Comparison of ENCODE assay signal across 17 mouse cellular contexts in genomic region chr2:163703599-163704260, GRCm38 (mm10). TPM values are rescaled to one million over a fixed set of nuclear protein-coding genes. Genes with fewer than 3 reads are reported as not detected.
DNase-seq lines count a peak whose midpoint lies in the region; TF ChIP-seq lines count a peak whose summit lies in the region.
"Had no signal": no experiment of that assay in that cellular context is flagged by ENCODE, and none has a peak within 500 bp of the region (broad histone marks: within the 10 kb centered on the region; RNA-seq: fewer than 3 reads in every experiment).

No protein-coding gene starts in this region.

- H3K27ac ChIP-seq in heart, adult 2 months, result peak overlapping the region; percentile 67
- H3K27ac ChIP-seq in layer of hippocampus, adult 2 months, result peak overlapping the region; percentile 80
- H3K27ac ChIP-seq: kidney, postnatal 0 days; neural tube, embryonic 12.5 days had no signal

- TF ChIP-seq POLR2A in heart, adult 2 months (IDR thresholded peaks at IDR 0.05; ENCODE audit: insufficient read depth, low read depth, low read length), result no peak

- 50% methylated on average over 5 of the region's 5 CpGs for WGBS in heart, adult 2 months

- no peak overlapping the region for H3K4me3 ChIP-seq in heart, adult 2 months
- H3K4me3 ChIP-seq in layer of hippocampus, adult 2 months, result no peak overlapping the region
- H3K4me3 ChIP-seq: erythroblast, embryonic 14.5 days; neural tube, embryonic 12.5 days had no signal

- peaks cover 28% of the 10 kb centered on the region for H3K4me1 ChIP-seq in heart, adult 2 months (ENCODE audit: control insufficient read depth, insufficient read depth, low read length)
- H3K4me1 ChIP-seq: neural tube, embryonic 12.5 days had no signal

- intact Hi-C loops in heart, adult 2 months (cut with DNase I), result no loop called here

- peaks cover 4% of the 10 kb centered on the region for H3K79me2 ChIP-seq in heart, adult 2 months (replicated peaks; ENCODE audit: control insufficient read depth, insufficient read depth, low read length)

- DNase-seq in heart, adult 2 months, result no peak
- DNase-seq in heart, adult 9 months (ENCODE audit: low spot score in 2 of 2), result no peak
- DNase-seq in layer of hippocampus, adult 2 months (ENCODE audit: low spot score in 2 of 2), result no peak
- no peak for DNase-seq in layer of hippocampus, postnatal 14 days (ENCODE audit: low spot score in 2 of 2)
- DNase-seq in right cerebral cortex, adult 18-20 months, result peak; percentile 67
- no peak for DNase-seq in right cerebral cortex, postnatal 25 days
- peak; percentile 87 for DNase-seq in telencephalon, adult 2 months (ENCODE audit: low read depth, low spot score)
- DNase-seq in MN1 (ENCODE audit: low spot score), result no peak
- DNase-seq: adrenal gland, adult 8-10 months; cerebellum, adult 2 months; heart, adult 18-20 months; liver, postnatal 0 days; lung, postnatal 14 days; thymus, adult 18-20 months had no signal

- TF ChIP-seq CTCF in heart, adult 2 months (IDR thresholded peaks at IDR 0.05), result no peak
- no peak for TF ChIP-seq CTCF in layer of hippocampus, adult 2 months (conservative IDR thresholded peaks at IDR 0.05)

- no peaks in the 10 kb centered on the region for H3K27me3 ChIP-seq in heart, adult 2 months (ENCODE audit: control insufficient read depth, insufficient read depth, low read length)
- H3K27me3 ChIP-seq: neural tube, embryonic 12.5 days had no signal

- TF ChIP-seq EP300 in heart, adult 2 months (IDR thresholded peaks at IDR 0.05; ENCODE audit: insufficient read depth, low read depth, low read length), result no peak

- H3K36me3 ChIP-seq in heart, adult 2 months (ENCODE audit: control insufficient read depth, insufficient read depth, low read length), result peaks cover 41% of the 10 kb centered on the region

- H3K9ac ChIP-seq in heart, adult 2 months (ENCODE audit: low read depth, low read length), result peak overlapping the region; percentile 14; the same call in 1 of the 2 replicates
- H3K9ac ChIP-seq: liver, postnatal 0 days; neural tube, embryonic 12.5 days had no signal

RNA-seq across cellular contexts. Expression of gene Pkig, which starts 45.5 kb away (rescaled TPM):
- 100 to 1,000 TPM; 214 to 237 TPM for total RNA-seq in heart, adult 2 months (2021)
- polyA plus RNA-seq in heart, adult 2 months (2012; rRNA removed), result 344 and 361 TPM in 2 replicates
- total RNA-seq in layer of hippocampus, adult 2 months (2021), result 10 to 100 TPM; 93.7 to 93.9 TPM
- 10 to 100 TPM; 70.9 to 71.8 TPM for total RNA-seq in layer of hippocampus, postnatal 14 days (2021)

RNA-seq across cellular contexts. Expression of gene Ada, which starts 46.3 kb away (rescaled TPM):
- 1 to 10 TPM in 1 of 2 experiments, under 1 TPM in 1; 0.65 to 1.0 TPM for total RNA-seq in heart, adult 2 months (2021)
- 0.61 and 1.2 TPM in 2 replicates for polyA plus RNA-seq in heart, adult 2 months (2012; rRNA removed)
- 1 to 10 TPM; 1.1 to 1.9 TPM for total RNA-seq in layer of hippocampus, adult 2 months (2021)
- 1 to 10 TPM; 1.5 to 1.6 TPM for total RNA-seq in layer of hippocampus, postnatal 14 days (2021)

RNA-seq across cellular contexts. Expression of gene Serinc3, which starts 58.8 kb away (rescaled TPM):
- 100 to 1,000 TPM; 294 to 351 TPM for total RNA-seq in heart, adult 2 months (2021)
- 264 and 414 TPM in 2 replicates for polyA plus RNA-seq in heart, adult 2 months (2012; rRNA removed)
- 100 to 1,000 TPM; 198 to 204 TPM for total RNA-seq in layer of hippocampus, adult 2 months (2021)
- 100 to 1,000 TPM; 209 to 218 TPM for total RNA-seq in layer of hippocampus, postnatal 14 days (2021)

Comparison
In these comparisons a context has a peak if more than half of its experiments do, and no peak if none do; other contexts are left out.
1. DNase-seq: peak in right cerebral cortex, adult 18-20 months (single experiment) and telencephalon, adult 2 months (single experiment); none in heart, adult 2 months (0 of 2), heart, adult 9 months (0 of 2), layer of hippocampus, adult 2 months (0 of 2), layer of hippocampus, postnatal 14 days (0 of 2), right cerebral cortex, postnatal 25 days (single experiment) and MN1 (single experiment).